Mouse (Mus musculus) left cerebral cortex, adult 2 months (tissue): Measurements from ENCODE around the gene Gm10220. TPM values are rescaled to one million over a fixed set of nuclear protein-coding genes. Genes with fewer than 3 reads are reported as not detected.
"Not testable (repeated sequence)": the region's sequence is repeated elsewhere in the genome, so short reads cannot be mapped to it uniquely, and the experiment has no call there.

Source experiments
- DNase-seq, 2 experiments: peaks; one replicate each; pipeline ENCODE4 v3.0.0; 2021 to 2022; ENCODE audit warnings: low spot score in 2 of 2, mixed read lengths in 1 of 2; ENCODE audit errors: extremely low spot score in 1 of 2
- H3K27ac ChIP-seq: fragments of 200-600 bp; 2 replicates; pipeline ENCODE4 v1.8.1; 2022
- H3K4me3 ChIP-seq: fragments of 200-600 bp; 2 replicates; pipeline ENCODE4 v1.8.1; 2022
- CTCF ChIP-seq: fragments of 200-600 bp; IDR thresholded peaks from 2 replicates; pipeline ENCODE4 v1.8.1; 2022; ENCODE audit warnings: antibody characterized with exemption, mild to moderate bottlenecking, moderate library complexity
- intact Hi-C: fragments of 180-260 bp; cut with DNase I; formaldehyde crosslinking; loops from one replicate; pipeline ENCODE4 v1.15.1; 2025
- long read RNA-seq, 2 experiments: library from polyadenylated mRNA; stranded (forward); transcript quantifications; one replicate each; pipeline ENCODE4 v2.0.0; 2021; ENCODE audit warnings: borderline mapping rate in 2 of 2
- total RNA-seq, 2 experiments: library from RNA; stranded (reverse); gene quantifications; 2 replicates each; pipeline ENCODE4 v1.2.3; 2021

Gene Gm10220
- not detected for total RNA-seq
- long read RNA-seq, experiment 1 = 0 reads
- long read RNA-seq, experiment 2 = 0 reads

- intact Hi-C loops, H3K27ac ChIP-seq, DNase-seq, H3K4me3 ChIP-seq: not testable (repeated sequence)
These were observed at the start of gene Gm10220 for GRCm38 (mm10) chr5:26121321-26121720. Gene Gm10220 (minus strand): TSS chr5:26121421.

- Histone ChIP-seq H3K27ac (no peak overlapping the region), H3K4me3 (no peak overlapping the region)
- intact Hi-C loops = no loop called here
- TF ChIP-seq CTCF = no peak
- DNase-seq = no peak
These were observed 48.6 kb upstream of the Gm10220 start for GRCm38 (mm10) chr5:26169855-26170254.

- intact Hi-C loops = no loop called here
- DNase-seq = no peak
- TF ChIP-seq CTCF = no peak
- H3K4me3 ChIP-seq = no peak overlapping the region
- H3K27ac ChIP-seq = no peak overlapping the region
These were observed 44.6 kb upstream of the Gm10220 start for GRCm38 (mm10) chr5:26165791-26166165.

- DNase-seq = no peak
- TF ChIP-seq CTCF = no peak
- intact Hi-C loops = no loop called here
- no peak overlapping the region for H3K27ac ChIP-seq
- H3K4me3 ChIP-seq = no peak overlapping the region
These were observed 44.0 kb upstream of the Gm10220 start for GRCm38 (mm10) chr5:26165036-26165790.

GRCm38 (mm10) chr5:26157396-26158170, 36.4 kb upstream of the Gm10220 start:
- no peak for DNase-seq

GRCm38 (mm10) chr5:26142891-26143290, 21.7 kb upstream of the Gm10220 start:
- Histone ChIP-seq H3K27ac (no peak overlapping the region), H3K4me3 (no peak overlapping the region)
- DNase-seq = no peak
- intact Hi-C loops = no loop called here
- TF ChIP-seq CTCF = no peak

More at GRCm38 (mm10) chr5:26157396-26158170, 36.4 kb upstream of the Gm10220 start:
- Histone ChIP-seq H3K4me3 (no peak overlapping the region), H3K27ac (no peak overlapping the region)
- intact Hi-C loops = no loop called here
- TF ChIP-seq CTCF = no peak

GRCm38 (mm10) chr5:26105262-26105661, 16.0 kb downstream of the Gm10220 start, which contains the start of gene 5031410I06Rik:
Gene 5031410I06Rik (minus strand): TSS chr5:26105362.
- intact Hi-C loops, H3K27ac ChIP-seq, H3K4me3 ChIP-seq, DNase-seq: not testable (repeated sequence)

GRCm38 (mm10) chr5:26089191-26089590, 32.0 kb downstream of the Gm10220 start, which contains the start of gene Gm10471:
Gene Gm10471 (minus strand): TSS chr5:26089291.
- H3K27ac ChIP-seq, intact Hi-C loops, DNase-seq, H3K4me3 ChIP-seq: not testable (repeated sequence)

- DNase-seq, H3K4me3 ChIP-seq, intact Hi-C loops, H3K27ac ChIP-seq: not testable (repeated sequence)
These were observed 42.2 kb downstream of the Gm10220 start for GRCm38 (mm10) chr5:26079023-26079422.

- no peak for DNase-seq
- no peak overlapping the region for H3K27ac ChIP-seq
- H3K4me3 ChIP-seq = no peak overlapping the region
- no peak for TF ChIP-seq CTCF
- intact Hi-C loops = no loop called here
These were observed 50.5 kb downstream of the Gm10220 start for GRCm38 (mm10) chr5:26070716-26071115.

Other genes with a start within 250 kb of the Gm10220 start
- gene Gm21663, start 179.0 kb downstream of the Gm10220 start, total RNA-seq = not detected
- gene Gm21671, start 167.0 kb downstream of the Gm10220 start, total RNA-seq = not detected
- not detected for gene Gm21680, start 148.8 kb downstream of the Gm10220 start, total RNA-seq
- gene Gm21698, start 132.8 kb downstream of the Gm10220 start, total RNA-seq = not detected
- gene Gm1979, start 116.6 kb downstream of the Gm10220 start, total RNA-seq = not detected
- gene Gm5862, start 98.5 kb downstream of the Gm10220 start, total RNA-seq = not detected
- not detected for gene Speer4a, start 81.9 kb downstream of the Gm10220 start, total RNA-seq
- not detected for gene Gm7347, start 62.8 kb downstream of the Gm10220 start, total RNA-seq
- not detected for gene Gm10471, start 32.1 kb downstream of the Gm10220 start, total RNA-seq
- not detected for gene 5031410I06Rik, start 16.1 kb downstream of the Gm10220 start, total RNA-seq
- under 1 TPM in 1 of 2 experiments, not detected in 1; 0.19 TPM for gene Gm7361, start 136.3 kb upstream of the Gm10220 start, total RNA-seq